Comparison of ENCODE assay signal across 8 mouse cellular contexts in genomic region chr4:150655989-150656388, GRCm38 (mm10). TPM values are rescaled to one million over a fixed set of nuclear protein-coding genes. Genes with fewer than 3 reads are reported as not detected.
DNase-seq lines count a peak whose midpoint lies in the region; ATAC-seq lines count a peak whose summit lies in the region.

No protein-coding gene starts in this region.

- H3K27ac ChIP-seq in hindbrain, embryonic 15.5 days (replicated peaks) = no peak overlapping the region

- peak overlapping the region; percentile 42 for H3K9ac ChIP-seq in hindbrain, embryonic 15.5 days

- no peaks in the 10 kb centered on the region for H3K36me3 ChIP-seq in hindbrain, embryonic 15.5 days

- 0 out of 2 replicates have a peak overlapping the region, but pooled peaks have one; percentile 13 for H3K4me3 ChIP-seq in hindbrain, embryonic 15.5 days

- peak; percentile 90 for DNase-seq in NIH3T3 (ENCODE audit: low read depth)
- DNase-seq in cerebellum, postnatal 25 days = peak; percentile 89 to 93
- DNase-seq in frontal cortex, postnatal 36 days (ENCODE audit: low spot score in 2 of 2) = peak; percentile 84 to 86
- DNase-seq in layer of hippocampus, postnatal 36 days = peak; percentile 78 to 84
- peak; percentile 84 for DNase-seq in lung, postnatal 36 days
- peak; percentile 88 for DNase-seq in retina, embryonic 14.5 days (ENCODE audit: low spot score)
- peak; percentile 76 to 77 for DNase-seq in thymus, postnatal 36 days

- 5% methylated on average over 17 of the region's 17 CpGs for WGBS in hindbrain, embryonic 15.5 days

- ATAC-seq in hindbrain, embryonic 15.5 days (ENCODE audit: low FRiP score, low read depth) = peak; percentile 74; the same call in 1 of the 2 replicates

- H3K4me1 ChIP-seq in hindbrain, embryonic 15.5 days (replicated peaks) = peaks cover 14% of the 10 kb centered on the region

- no peaks in the 10 kb centered on the region for H3K9me3 ChIP-seq in hindbrain, embryonic 15.5 days

- peaks cover 9% of the 10 kb centered on the region; the same call in 1 of the 2 replicates for H3K27me3 ChIP-seq in hindbrain, embryonic 15.5 days

- H3K4me2 ChIP-seq in hindbrain, embryonic 15.5 days = peak overlapping the region; percentile 48

RNA-seq across cellular contexts. Expression of gene Slc45a1, which starts 4.0 kb away (rescaled TPM):
- 37.6 and 43.4 TPM in 2 replicates for polyA plus RNA-seq in hindbrain, embryonic 15.5 days (2015; fragmentation: Nextera tagmentation; extraction: Ambion mirVana)
- 10 to 100 TPM; 35.0 to 36.2 TPM for total RNA-seq in layer of hippocampus, postnatal 36 days (2021)
